Mouse (Mus musculus) left cerebral cortex, adult 8-10 months (tissue): ENCODE results near the gene Tmem229b. TPM values are rescaled to one million over a fixed set of nuclear protein-coding genes. Genes with fewer than 3 reads are reported as not detected.

Experiments
- total RNA-seq, 4 experiments: library from RNA; stranded (reverse); gene quantifications; 2 replicates each; pipeline ENCODE4 v1.2.4; 2022

The Tmem229b gene
- total RNA-seq, 4 experiments from 2014 or later, result 26.9 to 30.3 (median 28.3) TPM

Other genes starting within 250 kb of the Tmem229b start
- gene Atp6v1d, start 146.0 kb downstream of the Tmem229b start, total RNA-seq, result 100 to 1,000 TPM; 280 to 292 (median 289) TPM
- gene Eif2s1, start 145.8 kb downstream of the Tmem229b start, total RNA-seq, result 10 to 100 TPM; 41.5 to 55.3 (median 44.0) TPM
- gene Plek2, start 100.7 kb downstream of the Tmem229b start, total RNA-seq, result under 1 TPM in 1 of 4 experiments, not detected in 3; 0.38 TPM
- 10 to 100 TPM; 21.1 to 27.5 (median 25.0) TPM for gene Plekhh1, start 21.5 kb upstream of the Tmem229b start, total RNA-seq
- 10 to 100 TPM in 2 of 4 experiments, 1 to 10 TPM in 2; 8.1 to 12.4 (median 9.7) TPM for gene Pigh, start 82.0 kb upstream of the Tmem229b start, total RNA-seq
- 1 to 10 TPM; 4.5 to 5.7 (median 5.6) TPM for gene Arg2, start 123.2 kb upstream of the Tmem229b start, total RNA-seq
- 100 to 1,000 TPM; 236 to 253 (median 243) TPM for gene Vti1b, start 165.0 kb upstream of the Tmem229b start, total RNA-seq
- gene Rdh11, start 184.7 kb upstream of the Tmem229b start, total RNA-seq, result 10 to 100 TPM; 23.6 to 29.3 (median 24.5) TPM
- 1 to 10 TPM; 1.4 to 2.7 (median 2.2) TPM for gene Rdh12, start 201.3 kb upstream of the Tmem229b start, total RNA-seq